15 mouse cellular contexts compared by ENCODE assay signal in the genomic region with DNA sequence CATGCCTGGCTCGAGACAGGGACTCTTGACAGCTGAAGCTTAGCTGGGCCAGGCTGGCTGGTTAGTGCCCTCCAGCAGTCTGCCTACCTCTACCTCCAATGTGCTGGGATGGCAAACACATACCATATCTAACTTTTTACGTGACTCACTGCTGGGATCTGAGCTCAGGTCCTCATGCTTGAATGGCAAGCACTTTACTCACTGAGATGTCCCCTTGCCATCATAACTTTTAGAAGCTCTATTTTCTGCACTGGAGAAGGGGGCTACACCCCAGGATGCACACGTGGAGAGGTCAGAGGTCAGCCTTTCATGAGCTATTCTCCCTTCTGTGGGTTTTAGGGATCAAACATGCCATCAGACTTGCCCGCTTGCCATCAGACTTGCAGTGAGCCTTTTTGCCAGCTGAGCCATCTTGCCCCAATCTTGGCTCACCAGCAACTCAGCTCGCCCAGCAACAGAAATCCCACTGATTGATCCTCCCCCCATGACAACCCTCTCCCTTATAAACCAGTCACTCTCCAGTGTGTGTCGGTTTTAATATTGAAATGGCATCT. TPM values are rescaled to one million over a fixed set of nuclear protein-coding genes. Genes with fewer than 3 reads are reported as not detected.
DNase-seq lines count a peak whose midpoint lies in the region; ATAC-seq and TF ChIP-seq lines count a peak whose summit lies in the region.
"Had no signal": no experiment of that assay in that cellular context is flagged by ENCODE, and none has a peak within 500 bp of the region (broad histone marks: within the 10 kb centered on the region; RNA-seq: fewer than 3 reads in every experiment).

No protein-coding gene starts in this region.

- H3K27me3 ChIP-seq in forebrain, embryonic 11.5 days (ENCODE audit: control insufficient read depth, insufficient read depth, low read length), result no peaks in the 10 kb centered on the region
- no peaks in the 10 kb centered on the region for H3K27me3 ChIP-seq in forebrain, embryonic 16.5 days (replicated peaks; ENCODE audit: control insufficient read depth, insufficient read depth, low read length)
- H3K27me3 ChIP-seq in hindbrain, postnatal 0 days (ENCODE audit: insufficient read depth, low read length), result no peaks in the 10 kb centered on the region
- no peaks in the 10 kb centered on the region for H3K27me3 ChIP-seq in midbrain, postnatal 0 days (ENCODE audit: insufficient read depth, low read length)
- H3K27me3 ChIP-seq in intestine, embryonic 15.5 days (replicated peaks), result no peaks in the 10 kb centered on the region
- H3K27me3 ChIP-seq: liver, embryonic 13.5 days had no signal

- 61% methylated on average over 6 of the region's 6 CpGs for WGBS in forebrain, embryonic 11.5 days
- WGBS in forebrain, embryonic 16.5 days, result 46% methylated on average over 6 of the region's 6 CpGs
- WGBS in hindbrain, postnatal 0 days, result 43% methylated on average over 6 of the region's 6 CpGs
- 39% methylated on average over 6 of the region's 6 CpGs for WGBS in midbrain, postnatal 0 days
- WGBS in intestine, embryonic 15.5 days, result 78% methylated on average over 6 of the region's 6 CpGs

- H3K4me1 ChIP-seq in forebrain, embryonic 11.5 days (replicated peaks; ENCODE audit: control insufficient read depth, insufficient read depth, low read length), result peaks cover 41% of the 10 kb centered on the region
- peaks cover 46% of the 10 kb centered on the region for H3K4me1 ChIP-seq in forebrain, embryonic 16.5 days (replicated peaks; ENCODE audit: control insufficient read depth, insufficient read depth, low read length)
- H3K4me1 ChIP-seq in hindbrain, postnatal 0 days (ENCODE audit: insufficient read depth, low read length), result peaks cover 21% of the 10 kb centered on the region
- H3K4me1 ChIP-seq in midbrain, postnatal 0 days (ENCODE audit: insufficient read depth, low read length), result peaks cover 27% of the 10 kb centered on the region
- H3K4me1 ChIP-seq in intestine, embryonic 15.5 days (replicated peaks), result peaks cover 11% of the 10 kb centered on the region; the same call in 1 of the 2 replicates

- H3K9ac ChIP-seq in forebrain, embryonic 11.5 days (ENCODE audit: low read length), result no peak overlapping the region
- no peak overlapping the region for H3K9ac ChIP-seq in forebrain, embryonic 16.5 days (replicated peaks; ENCODE audit: low read depth, low read length)
- H3K9ac ChIP-seq in hindbrain, postnatal 0 days (replicated peaks; ENCODE audit: low read length), result no peak overlapping the region
- no peak overlapping the region for H3K9ac ChIP-seq in midbrain, postnatal 0 days (replicated peaks; ENCODE audit: low read length, poor library complexity, severe bottlenecking)
- no peak overlapping the region for H3K9ac ChIP-seq in intestine, embryonic 15.5 days
- H3K9ac ChIP-seq: liver, embryonic 13.5 days had no signal

- no peak for TF ChIP-seq CTCF in hindbrain, postnatal 0 days (IDR thresholded peaks at IDR 0.05; ENCODE audit: low read depth)
- TF ChIP-seq CTCF in midbrain, postnatal 0 days (IDR thresholded peaks at IDR 0.05), result no peak

- ATAC-seq in forebrain, embryonic 11.5 days (replicated peaks; ENCODE audit: low FRiP score), result no peak
- no peak for ATAC-seq in forebrain, embryonic 16.5 days
- ATAC-seq in hindbrain, postnatal 0 days, result no peak
- no peak for ATAC-seq in midbrain, postnatal 0 days (ENCODE audit: low FRiP score)
- no peak for ATAC-seq in megakaryocyte progenitor cell, adult 5-6 weeks (replicated peaks; ENCODE audit: poor library complexity)
- no peak for ATAC-seq in intestine, embryonic 15.5 days

- H3K27ac ChIP-seq in forebrain, embryonic 11.5 days (ENCODE audit: low read depth, low read length), result peak overlapping the region; percentile 82
- H3K27ac ChIP-seq in forebrain, embryonic 16.5 days (ENCODE audit: low read length), result 0 out of 2 replicates have a peak overlapping the region, but pooled peaks have one; percentile 24
- no peak overlapping the region for H3K27ac ChIP-seq in hindbrain, postnatal 0 days
- H3K27ac ChIP-seq in midbrain, postnatal 0 days (ENCODE audit: low read depth, low read length), result peak overlapping the region; percentile 83; the same call in 1 of the 2 replicates
- no peak overlapping the region for H3K27ac ChIP-seq in intestine, embryonic 15.5 days
- H3K27ac ChIP-seq: liver, embryonic 13.5 days had no signal

- no peaks in the 10 kb centered on the region for H3K9me3 ChIP-seq in forebrain, embryonic 11.5 days (ENCODE audit: control insufficient read depth, low read length)
- no peaks in the 10 kb centered on the region for H3K9me3 ChIP-seq in forebrain, embryonic 16.5 days (ENCODE audit: control insufficient read depth, low read length)
- no peaks in the 10 kb centered on the region for H3K9me3 ChIP-seq in hindbrain, postnatal 0 days (ENCODE audit: low read length)
- no peaks in the 10 kb centered on the region for H3K9me3 ChIP-seq in midbrain, postnatal 0 days (ENCODE audit: low read length)
- H3K9me3 ChIP-seq in intestine, embryonic 15.5 days, result no peaks in the 10 kb centered on the region
- H3K9me3 ChIP-seq: liver, embryonic 13.5 days had no signal

- no peak overlapping the region for H3K4me3 ChIP-seq in forebrain, embryonic 11.5 days (ENCODE audit: low read depth, low read length)
- no peak overlapping the region for H3K4me3 ChIP-seq in forebrain, embryonic 16.5 days (replicated peaks; ENCODE audit: low read length)
- no peak overlapping the region for H3K4me3 ChIP-seq in hindbrain, postnatal 0 days (ENCODE audit: low read length)
- no peak overlapping the region for H3K4me3 ChIP-seq in midbrain, postnatal 0 days (ENCODE audit: low read depth, low read length)
- no peak overlapping the region for H3K4me3 ChIP-seq in intestine, embryonic 15.5 days (replicated peaks)
- H3K4me3 ChIP-seq: liver, embryonic 13.5 days had no signal

- H3K4me2 ChIP-seq in forebrain, embryonic 11.5 days (ENCODE audit: low read depth, low read length, severe bottlenecking), result no peak overlapping the region
- no peak overlapping the region; the same call in 1 of the 2 replicates for H3K4me2 ChIP-seq in forebrain, embryonic 16.5 days (ENCODE audit: low read length)
- peak overlapping the region; percentile 6; the same call in 1 of the 2 replicates for H3K4me2 ChIP-seq in hindbrain, postnatal 0 days (ENCODE audit: low read depth, low read length)
- 0 out of 2 replicates have a peak overlapping the region, but pooled peaks have one; percentile 12 for H3K4me2 ChIP-seq in midbrain, postnatal 0 days (ENCODE audit: low read depth, low read length, poor library complexity, severe bottlenecking)
- no peak overlapping the region for H3K4me2 ChIP-seq in intestine, embryonic 15.5 days (replicated peaks)
- H3K4me2 ChIP-seq: liver, embryonic 13.5 days had no signal

- DNase-seq in forebrain, embryonic 11.5 days (ENCODE audit: low spot score), result peak; percentile 58
- no peak for DNase-seq in hindbrain, postnatal 0 days (ENCODE audit: low spot score)
- no peak for DNase-seq in midbrain, postnatal 0 days (ENCODE audit: low spot score)
- DNase-seq in spleen, postnatal 36 days (ENCODE audit: low spot score in 2 of 2), result no peak
- DNase-seq: adrenal gland, adult 8-10 months; cerebellum, adult 2 months; gastrocnemius, postnatal 14 days; heart, postnatal 14 days; kidney, adult 2 months; kidney, postnatal 36 days; liver, embryonic 13.5 days; thymus, adult 18-20 months had no signal

- H3K36me3 ChIP-seq in forebrain, embryonic 11.5 days (ENCODE audit: control insufficient read depth, insufficient read depth, low read length), result no peaks in the 10 kb centered on the region
- H3K36me3 ChIP-seq in forebrain, embryonic 16.5 days (ENCODE audit: control insufficient read depth, insufficient read depth), result no peaks in the 10 kb centered on the region
- no peaks in the 10 kb centered on the region for H3K36me3 ChIP-seq in hindbrain, postnatal 0 days (ENCODE audit: insufficient read depth, low read length)
- no peaks in the 10 kb centered on the region for H3K36me3 ChIP-seq in midbrain, postnatal 0 days (ENCODE audit: insufficient read depth, low read length)
- H3K36me3 ChIP-seq in intestine, embryonic 15.5 days, result no peaks in the 10 kb centered on the region
- H3K36me3 ChIP-seq: liver, embryonic 13.5 days had no signal

RNA-seq across cellular contexts. Expression of gene Cryba4, which starts 39.5 kb away (rescaled TPM):
- polyA plus RNA-seq in forebrain, embryonic 11.5 days (2014; fragmentation: Nextera tagmentation; extraction: Ambion mirVana), result 0.48 and 1.1 TPM in 2 replicates
- 0.75 and 1.4 TPM in 2 replicates for polyA plus RNA-seq in forebrain, embryonic 16.5 days (2015; fragmentation: Nextera tagmentation; extraction: Ambion mirVana)
- total RNA-seq in hindbrain, postnatal 0 days (2014; rRNA removed), result 0.26 and 1.8 TPM in 2 replicates
- 1.6 and 2.4 TPM in 2 replicates for polyA plus RNA-seq in hindbrain, postnatal 0 days (2015; fragmentation: Nextera tagmentation; extraction: Ambion mirVana)
- total RNA-seq in midbrain, postnatal 0 days (2014; rRNA removed), result 1.6 and 2.4 TPM in 2 replicates
- polyA plus RNA-seq in midbrain, postnatal 0 days (2015; fragmentation: Nextera tagmentation; extraction: Ambion mirVana), result 2.5 and 2.9 TPM in 2 replicates
- not detected in 2 replicates for total RNA-seq in megakaryocyte progenitor cell, adult 5-6 weeks (2015)
- total RNA-seq in megakaryocyte progenitor cell, adult 5-6 weeks (2017), result not detected in 2 replicates
- 1.7 and 1.8 TPM in 2 replicates for polyA plus RNA-seq in intestine, embryonic 15.5 days (2015; fragmentation: Nextera tagmentation; extraction: Ambion mirVana)
- polyA plus RNA-seq: kidney, adult 2 months had no signal

RNA-seq across cellular contexts. Expression of gene Crybb1, which starts 42.8 kb away (rescaled TPM):
- polyA plus RNA-seq in forebrain, embryonic 11.5 days (2014; fragmentation: Nextera tagmentation; extraction: Ambion mirVana), result 0.48 and 0.73 TPM in 2 replicates
- 4.6 and 5.8 TPM in 2 replicates for polyA plus RNA-seq in forebrain, embryonic 16.5 days (2015; fragmentation: Nextera tagmentation; extraction: Ambion mirVana)
- total RNA-seq in hindbrain, postnatal 0 days (2014; rRNA removed), result 8.0 and 11.7 TPM in 2 replicates
- polyA plus RNA-seq in hindbrain, postnatal 0 days (2015; fragmentation: Nextera tagmentation; extraction: Ambion mirVana), result 14.2 and 14.6 TPM in 2 replicates
- 7.2 and 11.5 TPM in 2 replicates for total RNA-seq in midbrain, postnatal 0 days (2014; rRNA removed)
- polyA plus RNA-seq in midbrain, postnatal 0 days (2015; fragmentation: Nextera tagmentation; extraction: Ambion mirVana), result 13.1 and 13.2 TPM in 2 replicates
- not detected in 2 replicates for total RNA-seq in megakaryocyte progenitor cell, adult 5-6 weeks (2015)
- total RNA-seq in megakaryocyte progenitor cell, adult 5-6 weeks (2017), result not detected in 2 replicates
- 1.9 and 2.4 TPM in 2 replicates for polyA plus RNA-seq in intestine, embryonic 15.5 days (2015; fragmentation: Nextera tagmentation; extraction: Ambion mirVana)

Comparison
In these comparisons a context has a peak if more than half of its experiments do, and no peak if none do; other contexts are left out.
1. H3K27ac ChIP-seq: peak in forebrain, embryonic 11.5 days (single experiment), forebrain, embryonic 16.5 days (single experiment) and midbrain, postnatal 0 days (single experiment); none in hindbrain, postnatal 0 days (single experiment) and intestine, embryonic 15.5 days (single experiment).
2. H3K4me2 ChIP-seq: peak in hindbrain, postnatal 0 days (single experiment) and midbrain, postnatal 0 days (single experiment); none in forebrain, embryonic 11.5 days (single experiment), forebrain, embryonic 16.5 days (single experiment) and intestine, embryonic 15.5 days (single experiment).